Mouse (Mus musculus): Measurements from ENCODE around the gene Jade3.

Gene Jade3

GRCm38 (mm10) chrX:20548011-20548879, 122.8 kb downstream of the Jade3 start:
- DNase-seq (ENCODE audit: low spot score in 2 of 2): peak in 1 of 2 experiments; percentile 6

GRCm38 (mm10) chrX:20548880-20549440, 123.5 kb downstream of the Jade3 start:
- DNase-seq (ENCODE audit: low spot score in 2 of 2): no peak

GRCm38 (mm10) chrX:20549532-20549931, 124.0 kb downstream of the Jade3 start, which contains the start of gene Rgn:
Gene Rgn, plus strand, starts transcription at chrX:20549787.
- no peak for DNase-seq (ENCODE audit: low spot score in 2 of 2)

- DNase-seq (ENCODE audit: low spot score in 2 of 2): no peak
These were observed 126.7 kb downstream of the Jade3 start for GRCm38 (mm10) chrX:20552199-20552598.

- no peak for DNase-seq (ENCODE audit: low spot score in 2 of 2)
These were observed 136.4 kb downstream of the Jade3 start for GRCm38 (mm10) chrX:20561846-20562245.

- no peak for DNase-seq (ENCODE audit: low spot score in 2 of 2)
These were observed 138.5 kb downstream of the Jade3 start for GRCm38 (mm10) chrX:20563941-20564340.
